Mouse (Mus musculus): Measurements from ENCODE around the gene Prkce.

Prkce gene

DNA sequence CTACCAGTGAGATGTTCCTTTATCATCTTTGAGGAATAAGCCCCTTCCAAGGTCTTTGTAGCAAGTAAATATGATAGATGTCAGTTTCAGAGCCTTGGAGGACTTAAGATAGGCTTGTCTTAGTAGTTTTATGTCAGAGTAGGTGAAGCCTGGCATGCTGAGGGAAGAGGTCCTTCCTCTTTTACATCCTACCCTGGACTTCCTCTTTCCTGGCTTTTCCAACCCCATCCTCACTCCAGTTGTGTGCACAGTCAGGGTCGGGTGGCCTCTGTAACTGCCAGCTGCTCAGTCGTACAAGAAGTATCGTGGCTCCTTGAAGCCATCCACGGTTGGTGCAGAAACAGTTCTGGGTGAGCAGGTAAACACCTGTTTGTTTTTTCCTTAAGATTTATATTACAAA is 517.7 kb downstream of the Prkce start:
- DNase-seq (ENCODE audit: low spot score in 2 of 2) = no peak

DNA sequence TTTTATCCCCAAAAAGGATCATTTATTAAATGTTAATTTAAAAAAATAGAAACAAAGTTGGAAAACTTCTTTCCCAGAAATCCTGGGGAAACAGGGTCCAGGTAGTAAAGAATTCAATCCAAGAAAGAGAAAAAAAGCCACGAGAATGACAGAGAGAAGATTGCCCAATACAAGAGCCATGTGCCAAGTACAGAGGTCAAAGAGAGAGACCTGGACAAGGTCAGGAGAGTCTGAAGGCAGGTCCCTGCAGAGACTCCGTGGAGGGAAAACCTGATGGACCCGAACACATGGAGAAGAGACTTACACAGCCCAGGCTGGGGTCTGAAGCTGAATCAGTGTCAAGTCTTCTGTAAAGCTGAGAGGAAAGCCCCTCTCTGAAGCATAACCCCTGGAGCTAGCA is 519.4 kb downstream of the Prkce start:
- DNase-seq (ENCODE audit: low spot score in 2 of 2) = no peak

DNA sequence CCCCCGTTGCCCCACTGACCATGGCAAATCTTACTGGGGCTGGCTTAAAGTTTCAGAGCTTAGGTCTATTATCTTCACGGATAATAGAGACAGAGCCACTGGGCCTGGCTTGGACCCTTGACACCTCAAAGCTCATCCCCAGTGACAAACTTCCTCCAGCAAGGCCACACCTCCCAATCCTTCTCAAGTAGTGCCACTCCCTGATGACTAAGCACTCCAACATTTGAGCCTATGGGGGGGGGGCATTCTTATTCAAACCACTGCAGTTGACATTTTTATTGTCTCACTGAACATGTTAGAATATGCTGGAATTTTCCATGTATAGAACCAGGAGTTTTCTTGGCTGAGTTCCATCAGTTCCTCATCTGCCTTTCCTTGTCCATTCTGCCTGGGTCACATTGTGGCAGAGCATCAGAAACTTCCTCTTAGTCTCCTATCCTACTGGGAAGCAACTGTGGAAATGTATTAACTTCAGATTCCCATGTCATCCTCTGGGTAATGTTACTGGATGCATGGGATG is 523.3 kb downstream of the Prkce start:
- no peak for DNase-seq (ENCODE audit: low spot score in 2 of 2)

DNA sequence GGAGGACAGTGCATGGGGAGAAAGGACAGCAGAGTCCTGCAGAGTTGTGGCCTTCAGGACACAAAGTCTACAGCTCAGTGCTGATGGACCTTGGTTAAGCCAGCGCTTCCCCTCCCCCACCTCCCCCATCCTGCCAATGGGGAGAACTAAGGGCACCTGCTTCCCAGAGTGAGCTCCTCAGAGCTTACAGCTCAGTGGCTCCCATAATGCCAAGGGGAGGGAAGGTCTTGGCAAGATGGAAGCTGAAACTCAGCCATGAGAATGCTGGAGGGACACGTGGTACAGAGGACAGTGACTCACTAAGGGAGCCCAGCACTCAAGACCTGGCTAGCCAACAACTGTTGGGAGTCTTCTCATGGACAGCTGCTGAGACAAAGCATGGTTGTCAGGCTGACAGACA is 530.2 kb downstream of the Prkce start:
- DNase-seq (ENCODE audit: low spot score in 2 of 2) = no peak

DNA sequence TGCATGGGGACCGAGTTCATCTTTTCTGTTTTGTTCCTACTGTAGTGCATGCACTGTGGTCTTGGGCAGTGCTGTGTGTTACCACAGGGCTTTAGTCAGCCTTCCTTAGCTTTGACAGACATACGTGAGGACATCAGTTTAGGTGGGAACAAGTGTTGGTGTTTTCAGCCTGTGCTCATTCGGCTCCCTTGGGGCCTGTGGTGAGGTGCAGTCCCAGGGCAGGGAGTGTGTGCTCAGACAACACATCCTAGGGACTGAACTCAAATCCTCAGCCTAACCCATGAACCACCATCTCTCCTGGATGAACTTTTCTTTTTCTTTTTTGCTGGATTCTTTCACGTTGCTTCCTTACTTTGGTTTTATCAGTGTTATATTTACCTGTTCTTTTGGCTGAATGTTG is 535.8 kb downstream of the Prkce start:
- DNase-seq (ENCODE audit: low spot score in 2 of 2) = no peak

DNA sequence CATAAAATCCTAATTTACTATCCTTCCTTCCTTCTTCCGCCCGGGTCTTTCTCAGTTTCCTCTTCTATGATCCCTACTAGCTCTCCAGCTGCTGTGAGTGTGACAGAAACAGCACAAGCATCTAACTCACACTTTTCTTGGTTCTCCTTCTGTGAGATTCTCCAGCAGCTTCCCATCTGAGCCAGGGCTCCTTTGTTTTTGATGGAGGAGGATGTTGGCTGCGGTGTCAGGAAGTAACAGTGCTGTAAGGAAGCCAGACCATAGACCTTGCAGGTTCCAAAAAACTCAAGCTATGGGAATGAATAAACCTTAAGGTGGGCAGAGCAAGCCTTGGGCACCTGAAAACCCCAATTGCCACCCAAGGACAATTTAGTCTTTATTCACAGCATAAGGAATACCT is 537.7 kb downstream of the Prkce start:
- DNase-seq (ENCODE audit: low spot score in 2 of 2) = no peak

DNA sequence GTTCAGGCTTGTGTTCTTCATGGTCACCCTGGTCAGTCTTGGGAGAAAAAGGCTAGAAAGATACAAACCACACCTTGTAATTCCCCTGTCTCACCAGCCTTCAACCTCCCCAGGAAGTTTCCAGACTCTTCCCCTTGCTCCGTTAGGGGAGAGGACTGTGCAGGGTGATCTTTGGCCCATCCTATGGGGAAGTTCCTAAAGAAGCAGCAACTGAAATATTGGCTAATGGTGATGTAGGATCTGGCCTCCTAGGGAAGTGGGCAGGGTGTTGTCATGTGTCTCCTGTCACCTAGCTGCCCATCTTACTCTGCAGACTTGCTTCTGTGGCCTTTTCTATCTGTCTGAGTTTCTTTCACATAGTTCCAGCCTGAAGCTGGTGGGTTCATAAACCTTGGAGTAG is 538.9 kb downstream of the Prkce start:
- no peak for DNase-seq (ENCODE audit: low spot score in 2 of 2)
